Mouse (Mus musculus): ENCODE results near the gene Alox12e.
"Not testable (repeated sequence)": the region's sequence is repeated elsewhere in the genome, so short reads cannot be mapped to it uniquely, and the experiment has no call there.

Gene Alox12e

GRCm38 (mm10) chr11:70322528-70322927, at the start of gene Alox12e:
TSS of gene Alox12e (minus strand) at chr11:70322628.
- no peak for DNase-seq (ENCODE audit: low spot score in 2 of 2)

- not testable (repeated sequence) for DNase-seq (ENCODE audit: low spot score in 2 of 2)
These were observed 46.2 kb upstream of the Alox12e start for GRCm38 (mm10) chr11:70368626-70369025.

- not testable (repeated sequence) for DNase-seq (ENCODE audit: low spot score in 2 of 2)
These were observed 45.3 kb upstream of the Alox12e start for GRCm38 (mm10) chr11:70367701-70368100.

- DNase-seq (ENCODE audit: low spot score in 2 of 2): no peak
These were observed 29.4 kb upstream of the Alox12e start, which contains the start of gene Alox15 for GRCm38 (mm10) chr11:70351868-70352267. TSS of gene Alox15 (minus strand) at chr11:70352031.

- no peak for DNase-seq (ENCODE audit: low spot score in 2 of 2)
These were observed 26.2 kb upstream of the Alox12e start for GRCm38 (mm10) chr11:70348630-70349029.

- DNase-seq (ENCODE audit: low spot score in 2 of 2): no peak
These were observed 25.4 kb upstream of the Alox12e start for GRCm38 (mm10) chr11:70347861-70348260.

- DNase-seq (ENCODE audit: low spot score in 2 of 2): no peak
These were observed 23.1 kb upstream of the Alox12e start for GRCm38 (mm10) chr11:70345546-70345945.

GRCm38 (mm10) chr11:70345061-70345460, 22.6 kb upstream of the Alox12e start:
- no peak for DNase-seq (ENCODE audit: low spot score in 2 of 2)

- DNase-seq (ENCODE audit: low spot score in 2 of 2): no peak
These were observed 17.1 kb upstream of the Alox12e start for GRCm38 (mm10) chr11:70339481-70339880.

GRCm38 (mm10) chr11:70334477-70334876, 12.0 kb upstream of the Alox12e start:
- DNase-seq (ENCODE audit: low spot score in 2 of 2): no peak

- no peak for DNase-seq (ENCODE audit: low spot score in 2 of 2)
These were observed 2.3 kb upstream of the Alox12e start for GRCm38 (mm10) chr11:70324726-70325125.

GRCm38 (mm10) chr11:70321664-70322063, 764 bp downstream of the Alox12e start:
- no peak for DNase-seq (ENCODE audit: low spot score in 2 of 2)

GRCm38 (mm10) chr11:70319614-70320013, 2.8 kb downstream of the Alox12e start:
- no peak for DNase-seq (ENCODE audit: low spot score in 2 of 2)

GRCm38 (mm10) chr11:70313833-70314232, 8.6 kb downstream of the Alox12e start:
- no peak for DNase-seq (ENCODE audit: low spot score in 2 of 2)

- no peak for DNase-seq (ENCODE audit: low spot score in 2 of 2)
These were observed 13.1 kb downstream of the Alox12e start for GRCm38 (mm10) chr11:70309341-70309740.

- no peak for DNase-seq (ENCODE audit: low spot score in 2 of 2)
These were observed 14.1 kb downstream of the Alox12e start for GRCm38 (mm10) chr11:70308296-70308695.

GRCm38 (mm10) chr11:70306159-70306558, 16.3 kb downstream of the Alox12e start:
- DNase-seq (ENCODE audit: low spot score in 2 of 2): no peak

GRCm38 (mm10) chr11:70302293-70302692, 20.1 kb downstream of the Alox12e start:
- DNase-seq (ENCODE audit: low spot score in 2 of 2): no peak

GRCm38 (mm10) chr11:70297836-70298454, 24.5 kb downstream of the Alox12e start:
- no peak for DNase-seq (ENCODE audit: low spot score in 2 of 2)

GRCm38 (mm10) chr11:70297405-70297804, 25.0 kb downstream of the Alox12e start:
- DNase-seq (ENCODE audit: low spot score in 2 of 2): no peak

GRCm38 (mm10) chr11:70293881-70294280, 28.5 kb downstream of the Alox12e start:
- DNase-seq (ENCODE audit: low spot score in 2 of 2): peak in 1 of 2 experiments; percentile 14

- no peak for DNase-seq (ENCODE audit: low spot score in 2 of 2)
These were observed 31.2 kb downstream of the Alox12e start for GRCm38 (mm10) chr11:70291235-70291634.

GRCm38 (mm10) chr11:70289236-70289635, 33.2 kb downstream of the Alox12e start:
- DNase-seq (ENCODE audit: low spot score in 2 of 2): peak in 1 of 2 experiments; percentile 16

- DNase-seq (ENCODE audit: low spot score in 2 of 2): no peak
These were observed 34.3 kb downstream of the Alox12e start for GRCm38 (mm10) chr11:70288102-70288501.

Measured in right cerebral cortex, postnatal 36 days (tissue).